Mouse (Mus musculus): ENCODE measurements around the gene Uxt. TPM values are rescaled to one million over a fixed set of nuclear protein-coding genes. Genes with fewer than 3 reads are reported as not detected.

Gene Uxt
- 62.3 and 66.8 TPM in 2 replicates for polyA plus RNA-seq (2015; fragmentation: Nextera tagmentation; extraction: Ambion mirVana)

DNA sequence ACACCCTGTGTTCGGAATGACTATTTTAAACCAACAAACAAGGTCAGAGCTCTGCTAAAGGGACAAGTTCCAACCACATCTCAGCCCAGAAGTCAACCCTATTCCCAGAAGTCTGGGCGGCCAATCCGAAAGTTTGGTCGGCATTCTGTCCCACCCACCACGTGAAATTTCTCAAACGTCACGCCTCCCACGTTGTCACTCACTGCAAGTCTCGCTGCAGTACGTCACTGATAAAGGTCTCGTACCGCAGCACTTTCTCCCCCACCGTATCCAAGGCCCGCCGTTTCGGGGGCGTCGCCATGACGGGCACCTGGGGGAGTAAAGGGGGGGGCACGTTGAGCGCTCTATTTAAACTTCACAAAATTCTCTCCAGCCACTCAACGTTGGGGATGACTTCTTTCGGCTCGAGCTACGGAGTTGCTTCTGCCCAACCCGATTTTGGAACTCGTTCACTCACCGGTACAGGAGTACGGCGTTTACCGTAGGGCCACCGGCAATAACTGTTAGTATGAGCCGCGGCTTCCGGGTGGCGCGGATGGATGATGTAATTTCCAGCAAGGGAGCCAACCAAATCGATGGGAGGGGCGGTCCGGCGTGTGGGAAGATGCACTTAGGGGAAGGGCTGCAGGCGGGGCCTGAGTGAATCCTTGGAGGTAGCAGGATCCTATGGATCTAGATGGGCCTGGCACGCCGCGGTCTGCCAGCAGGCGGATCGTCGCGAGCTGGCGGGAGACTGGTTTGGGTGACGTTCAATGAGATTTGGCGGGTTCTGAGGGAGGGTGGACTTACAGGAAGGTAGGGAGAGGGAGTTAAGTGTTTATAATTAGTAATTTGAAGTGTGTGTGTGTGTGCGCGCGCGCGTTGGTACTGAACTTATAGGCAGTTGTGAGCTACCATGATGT, at the start of gene Uxt:
TSS of gene Uxt (minus strand) at position 541 of the 902 bp plus-strand sequence.

DNA sequence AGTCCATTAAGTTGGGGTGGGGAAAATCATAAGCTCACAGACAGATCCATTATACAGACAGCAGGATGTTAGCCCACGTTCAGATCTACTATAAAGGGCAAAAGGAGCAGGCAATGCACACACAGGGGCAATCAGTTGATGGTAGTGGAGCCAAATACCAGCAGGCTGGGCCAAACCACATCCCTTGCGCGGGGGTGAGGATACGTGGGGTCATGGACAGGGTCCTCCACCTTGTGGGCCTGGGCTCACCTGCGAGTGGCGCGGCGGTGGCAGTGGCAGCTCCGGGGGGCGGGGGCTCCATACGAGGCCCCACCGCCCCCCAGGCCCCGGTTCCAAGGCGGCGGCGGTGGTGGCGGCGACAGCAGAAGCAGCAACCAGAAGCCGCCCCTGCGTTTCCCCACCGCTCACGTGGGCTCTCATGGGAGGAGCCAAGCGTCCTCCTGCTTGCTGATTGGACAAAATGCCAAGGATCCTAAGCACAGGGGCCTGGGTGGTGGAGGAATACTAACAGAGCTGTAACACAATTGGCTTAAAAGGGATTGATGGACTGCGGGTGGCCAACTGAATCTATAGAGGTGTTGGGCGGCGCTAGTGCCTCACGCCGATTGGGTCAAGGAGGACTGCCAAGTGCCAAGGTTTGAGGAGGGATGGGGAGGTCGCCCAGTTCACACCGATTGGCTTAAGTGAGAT, 11.5 kb downstream of the Uxt start, which contains the start of gene Elk1:
TSS of gene Elk1 (minus strand) at position 418 of the 690 bp plus-strand sequence.

DNA sequence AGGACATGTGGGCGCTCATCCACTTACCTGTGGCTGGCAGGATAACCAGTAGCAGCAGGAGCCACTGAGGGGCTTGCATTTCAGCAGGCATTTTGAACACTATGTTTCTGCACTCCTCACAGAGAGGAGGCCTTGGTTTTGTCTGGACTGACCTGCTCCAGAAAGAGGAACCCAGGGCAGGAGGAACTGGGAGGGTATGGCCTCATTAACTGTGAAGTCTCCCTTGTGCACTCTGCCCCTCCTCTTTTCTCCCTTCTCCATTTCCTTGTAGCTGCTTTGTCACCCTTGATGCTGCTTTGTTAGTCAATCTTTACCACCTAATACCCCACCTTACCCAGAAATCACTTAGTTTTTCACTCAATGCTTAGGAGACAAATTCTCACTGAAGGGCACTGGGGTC, 30.5 kb downstream of the Uxt start, which contains the start of gene Cfp:
TSS of gene Cfp (minus strand) at position 192 of the 400 bp plus-strand sequence.

DNA sequence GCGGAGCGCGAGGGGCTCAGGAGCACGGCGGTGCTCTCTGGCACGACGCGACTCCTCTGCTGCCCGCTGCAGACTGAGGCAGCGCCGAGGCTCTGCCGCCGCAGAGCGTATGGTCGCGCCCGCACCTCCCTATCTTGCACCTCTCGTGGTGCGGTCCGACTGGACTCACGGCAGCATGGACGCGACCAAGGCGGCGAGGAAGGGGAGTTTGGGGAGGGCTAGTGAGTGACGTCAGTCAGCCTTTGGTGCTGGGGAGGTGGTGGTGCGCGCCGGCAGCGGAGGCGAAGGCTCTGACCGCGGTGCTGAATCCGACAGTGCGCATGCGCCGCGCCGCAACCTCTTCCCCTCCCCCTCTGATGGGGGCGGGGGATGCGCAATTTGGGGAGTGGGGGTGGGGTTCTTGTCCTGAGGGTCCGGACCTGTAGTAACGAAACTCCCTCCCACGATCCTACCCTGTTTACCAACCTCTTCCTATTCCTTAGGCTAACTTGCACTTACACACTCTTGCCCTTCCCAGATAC, 40.9 kb downstream of the Uxt start, which contains the start of gene Syn1:
TSS of gene Syn1 (minus strand) at position 161 of the 521 bp plus-strand sequence.

Other genes starting within 250 kb of the Uxt start
- 46.5 and 48.9 TPM in 2 replicates for gene Araf, start 164.2 kb downstream of the Uxt start, polyA plus RNA-seq (2015; fragmentation: Nextera tagmentation; extraction: Ambion mirVana)
- gene Timp1, start 91.9 kb downstream of the Uxt start, polyA plus RNA-seq (2015; fragmentation: Nextera tagmentation; extraction: Ambion mirVana), result 11.4 and 13.3 TPM in 2 replicates
- not detected in 2 replicates for gene Syn1, start 41.0 kb downstream of the Uxt start, polyA plus RNA-seq (2015; fragmentation: Nextera tagmentation; extraction: Ambion mirVana)
- 39.1 and 60.3 TPM in 2 replicates for gene Cfp, start 30.5 kb downstream of the Uxt start, polyA plus RNA-seq (2015; fragmentation: Nextera tagmentation; extraction: Ambion mirVana)
- 2.6 and 2.8 TPM in 2 replicates for gene Elk1, start 11.4 kb downstream of the Uxt start, polyA plus RNA-seq (2015; fragmentation: Nextera tagmentation; extraction: Ambion mirVana)
- gene Zfp182, start 100.3 kb upstream of the Uxt start, polyA plus RNA-seq (2015; fragmentation: Nextera tagmentation; extraction: Ambion mirVana), result 3.3 and 3.8 TPM in 2 replicates
- not detected in 2 replicates for gene Spaca5, start 106.4 kb upstream of the Uxt start, polyA plus RNA-seq (2015; fragmentation: Nextera tagmentation; extraction: Ambion mirVana)
- 0.46 and 0.51 TPM in 2 replicates for gene Zfp300, start 127.5 kb upstream of the Uxt start, polyA plus RNA-seq (2015; fragmentation: Nextera tagmentation; extraction: Ambion mirVana)
- not detected in 2 replicates for gene Ssxa1, start 153.8 kb upstream of the Uxt start, polyA plus RNA-seq (2015; fragmentation: Nextera tagmentation; extraction: Ambion mirVana)
- not detected in 2 replicates for gene Gm21876, start 213.6 kb upstream of the Uxt start, polyA plus RNA-seq (2015; fragmentation: Nextera tagmentation; extraction: Ambion mirVana)